Mouse (Mus musculus) cerebellum, adult 2 months (tissue): Measurements from ENCODE around the gene Casz1.

ENCODE experiments used
- CTCF ChIP-seq: fragments of 200-500 bp; IDR thresholded peaks from 2 replicates; pipeline ENCODE4 v1.5.1; 2011; ENCODE audit warnings: low read depth, mild to moderate bottlenecking, control low read depth, low read length, moderate library complexity, borderline replicate concordance; ENCODE audit not compliant: insufficient read depth
- POLR2A ChIP-seq: fragments of 200-500 bp; IDR thresholded peaks from 2 replicates; pipeline ENCODE4 v1.6.1; 2011; ENCODE audit warnings: low read length, control low read depth, borderline replicate concordance; ENCODE audit not compliant: insufficient read depth

- TF ChIP-seq POLR2A (no peak), CTCF (no peak)
Measured at GRCm38 (mm10) chr4:148979837-148980236, 175.6 kb downstream of the Casz1 start.
